Mouse (Mus musculus): ENCODE data around the gene Nfx1. TPM values are rescaled to one million over a fixed set of nuclear protein-coding genes. Genes with fewer than 3 reads are reported as not detected.

The Nfx1 gene
- total RNA-seq, 2 experiments from 2014 or later = 35.8 to 38.5 TPM

- DNase-seq = no peak
These were observed 5.9 kb downstream of the Nfx1 start for GRCm38 (mm10) chr4:40976651-40977050.

- DNase-seq = no peak
These were observed 8.7 kb downstream of the Nfx1 start for GRCm38 (mm10) chr4:40979430-40979829.

GRCm38 (mm10) chr4:40982486-40982885 lies 11.8 kb downstream of the Nfx1 start:
- DNase-seq = no peak

GRCm38 (mm10) chr4:40983686-40984085 lies 13.0 kb downstream of the Nfx1 start:
- DNase-seq = peak; percentile 72

- no peak for DNase-seq
These were observed 18.9 kb downstream of the Nfx1 start for GRCm38 (mm10) chr4:40989633-40990032.

GRCm38 (mm10) chr4:40996302-40996701 lies 25.6 kb downstream of the Nfx1 start:
- DNase-seq = no peak

GRCm38 (mm10) chr4:40997916-40998315 lies 27.2 kb downstream of the Nfx1 start:
- no peak for DNase-seq

GRCm38 (mm10) chr4:41000271-41000670 lies 29.6 kb downstream of the Nfx1 start:
- DNase-seq = no peak

- no peak for DNase-seq
These were observed 30.3 kb downstream of the Nfx1 start for GRCm38 (mm10) chr4:41000842-41001639.

GRCm38 (mm10) chr4:41013351-41013750 lies 42.6 kb downstream of the Nfx1 start:
- DNase-seq = no peak

- DNase-seq = no peak
These were observed 45.1 kb downstream of the Nfx1 start for GRCm38 (mm10) chr4:41015798-41016197.

GRCm38 (mm10) chr4:41021094-41021493 lies 50.4 kb downstream of the Nfx1 start:
- no peak for DNase-seq

- no peak for DNase-seq
These were observed 55.5 kb downstream of the Nfx1 start for GRCm38 (mm10) chr4:41026086-41026787.

GRCm38 (mm10) chr4:41027872-41028271 lies 57.2 kb downstream of the Nfx1 start:
- no peak for DNase-seq

GRCm38 (mm10) chr4:41028272-41028671 lies 57.6 kb downstream of the Nfx1 start:
- no peak for DNase-seq

GRCm38 (mm10) chr4:41029372-41029771 lies 58.7 kb downstream of the Nfx1 start:
- no peak for DNase-seq

GRCm38 (mm10) chr4:41031242-41031641 lies 60.5 kb downstream of the Nfx1 start:
- peak; percentile 50 for DNase-seq

- DNase-seq = no peak
These were observed 67.2 kb downstream of the Nfx1 start for GRCm38 (mm10) chr4:41037942-41038341.

GRCm38 (mm10) chr4:41040983-41041382 lies 70.3 kb downstream of the Nfx1 start:
- peak; percentile 62 for DNase-seq

- DNase-seq = no peak
These were observed 72.2 kb downstream of the Nfx1 start for GRCm38 (mm10) chr4:41042880-41043279.

GRCm38 (mm10) chr4:41043961-41044360 lies 73.3 kb downstream of the Nfx1 start:
- peak; percentile 43 for DNase-seq

- DNase-seq = no peak
These were observed 74.6 kb downstream of the Nfx1 start for GRCm38 (mm10) chr4:41045288-41045687.

- DNase-seq = no peak
These were observed 75.6 kb downstream of the Nfx1 start for GRCm38 (mm10) chr4:41046254-41046795.

Data from heart, postnatal 4 days (tissue).